Mouse (Mus musculus) intestine, embryonic 15.5 days (tissue): ENCODE results near the gene Pla2r1. TPM values are rescaled to one million over a fixed set of nuclear protein-coding genes. Genes with fewer than 3 reads are reported as not detected.

Experiments used
- ATAC-seq: fragments of 200-750 bp; cut with Nextera tagmentation; 2 replicates; pipeline ENCODE4 v1.8.0; 2017; ENCODE audit warnings: moderate TSS enrichment, moderate library complexity
- H3K27ac ChIP-seq: fragments of 300-500 bp; sonication (generic); 2 replicates; pipeline ENCODE4 v1.5.1; 2015; ENCODE audit warnings: mild to moderate bottlenecking, inconsistent platforms
- H3K27me3 ChIP-seq: fragments of 300-500 bp; sonication (generic); replicated peaks from 2 replicates; pipeline ENCODE4 v1.6.1; 2015; ENCODE audit warnings: inconsistent platforms
- H3K36me3 ChIP-seq: fragments of 300-500 bp; sonication (generic); 2 replicates; pipeline ENCODE4 v1.6.1; 2015; ENCODE audit warnings: inconsistent platforms
- H3K4me1 ChIP-seq: fragments of 300-500 bp; sonication (generic); replicated peaks from 2 replicates; pipeline ENCODE4 v1.6.1; 2015; ENCODE audit warnings: inconsistent platforms
- H3K4me2 ChIP-seq: fragments of 300-500 bp; sonication (generic); replicated peaks from 2 replicates; pipeline ENCODE4 v1.6.1; 2015; ENCODE audit warnings: mild to moderate bottlenecking, inconsistent platforms
- H3K4me3 ChIP-seq: fragments of 300-500 bp; sonication (generic); replicated peaks from 2 replicates; pipeline ENCODE4 v1.5.1; 2015; ENCODE audit warnings: inconsistent platforms
- H3K9ac ChIP-seq: fragments of 300-500 bp; sonication (generic); 2 replicates; pipeline ENCODE4 v1.6.1; 2015; ENCODE audit warnings: inconsistent platforms
- H3K9me3 ChIP-seq: fragments of 300-500 bp; sonication (generic); 2 replicates; pipeline ENCODE4 v1.6.1; 2016; ENCODE audit warnings: inconsistent platforms
- WGBS: fragments of 180-500 bp; shearing (Covaris S2); methylation state at CpG from one replicate; pipeline ENCODE4 v1.1.7; 2015; 5-methylcytosine and 5-hydroxymethylcytosine counted together
- polyA plus RNA-seq: library from polyadenylated mRNA; unstranded; fragments of >200 nt; fragmentation: Nextera tagmentation; extraction: Ambion mirVana; gene quantifications from 2 replicates; pipeline ENCODE4 v1.2.1, GENCODE M21; 2015

Pla2r1 gene
- polyA plus RNA-seq, 1 experiment from 2014 or later, result 2.3 TPM

GRCm38 (mm10) chr2:60479906-60480305, 73.2 kb downstream of the Pla2r1 start:
- H3K9me3 ChIP-seq, result no peaks in the 10 kb centered on the region
- no peaks in the 10 kb centered on the region for H3K27me3 ChIP-seq
- H3K4me1 ChIP-seq, result no peaks in the 10 kb centered on the region
- 86% methylated on average over 7 of the region's 7 CpGs for WGBS
- no peak overlapping the region for H3K9ac ChIP-seq
- no peak overlapping the region for H3K4me2 ChIP-seq
- no peak overlapping the region for H3K4me3 ChIP-seq
- no peak overlapping the region for H3K27ac ChIP-seq
- ATAC-seq, result no peak
- no peaks in the 10 kb centered on the region for H3K36me3 ChIP-seq

GRCm38 (mm10) chr2:60478778-60479177, 74.3 kb downstream of the Pla2r1 start:
- Histone ChIP-seq H3K4me3 (no peak overlapping the region), H3K36me3 (no peaks in the 10 kb centered on the region), H3K4me1 (no peaks in the 10 kb centered on the region), H3K27ac (no peak overlapping the region), H3K4me2 (no peak overlapping the region), H3K9me3 (no peaks in the 10 kb centered on the region), H3K27me3 (no peaks in the 10 kb centered on the region), H3K9ac (no peak overlapping the region)
- ATAC-seq, result no peak
- 92% methylated on average over 2 of the region's 2 CpGs for WGBS

- H3K4me1 ChIP-seq, result no peaks in the 10 kb centered on the region
- no peak overlapping the region for H3K27ac ChIP-seq
- no peak overlapping the region for H3K4me2 ChIP-seq
- no peak overlapping the region for H3K9ac ChIP-seq
- H3K4me3 ChIP-seq, result no peak overlapping the region
- no peak for ATAC-seq
- 59% methylated on average over 11 of the region's 11 CpGs for WGBS
- H3K36me3 ChIP-seq, result no peaks in the 10 kb centered on the region
- H3K27me3 ChIP-seq, result no peaks in the 10 kb centered on the region
- no peaks in the 10 kb centered on the region for H3K9me3 ChIP-seq
These were observed 84.0 kb downstream of the Pla2r1 start for GRCm38 (mm10) chr2:60468901-60469770.

- H3K27ac ChIP-seq, result no peak overlapping the region
- no peak overlapping the region for H3K4me2 ChIP-seq
- no peaks in the 10 kb centered on the region for H3K36me3 ChIP-seq
- WGBS, result 90% methylated on average over 7 of the region's 7 CpGs
- H3K4me3 ChIP-seq, result no peak overlapping the region
- no peak overlapping the region for H3K9ac ChIP-seq
- H3K27me3 ChIP-seq, result no peaks in the 10 kb centered on the region
- ATAC-seq, result no peak
- no peaks in the 10 kb centered on the region for H3K9me3 ChIP-seq
- H3K4me1 ChIP-seq, result no peaks in the 10 kb centered on the region
These were observed 100.7 kb downstream of the Pla2r1 start for GRCm38 (mm10) chr2:60452376-60452775.

- Histone ChIP-seq H3K4me2 (no peak overlapping the region), H3K9ac (no peak overlapping the region), H3K4me3 (no peak overlapping the region), H3K27me3 (no peaks in the 10 kb centered on the region), H3K9me3 (no peaks in the 10 kb centered on the region), H3K4me1 (no peaks in the 10 kb centered on the region), H3K36me3 (no peaks in the 10 kb centered on the region), H3K27ac (no peak overlapping the region)
- ATAC-seq, result peak; percentile 56
- 73% methylated on average over 3 of the region's 3 CpGs for WGBS
These were observed 101.9 kb downstream of the Pla2r1 start for GRCm38 (mm10) chr2:60451119-60451773.

- no peak for ATAC-seq
- WGBS, result 59% methylated on average over 6 of the region's 6 CpGs
These were observed 103.4 kb downstream of the Pla2r1 start for GRCm38 (mm10) chr2:60449732-60450131.

GRCm38 (mm10) chr2:60444711-60445509, 108.2 kb downstream of the Pla2r1 start:
- Histone ChIP-seq H3K4me3 (no peak overlapping the region), H3K9ac (no peak overlapping the region), H3K36me3 (no peaks in the 10 kb centered on the region), H3K27ac (no peak overlapping the region), H3K4me2 (no peak overlapping the region), H3K4me1 (no peaks in the 10 kb centered on the region), H3K9me3 (no peaks in the 10 kb centered on the region), H3K27me3 (no peaks in the 10 kb centered on the region)
- peak; percentile 70 for ATAC-seq
- WGBS, result 67% methylated on average over 9 of the region's 9 CpGs

More at GRCm38 (mm10) chr2:60449732-60450131, 103.4 kb downstream of the Pla2r1 start:
- Histone ChIP-seq H3K4me3 (no peak overlapping the region), H3K9ac (no peak overlapping the region), H3K36me3 (no peaks in the 10 kb centered on the region), H3K4me2 (no peak overlapping the region), H3K27me3 (no peaks in the 10 kb centered on the region), H3K4me1 (no peaks in the 10 kb centered on the region), H3K9me3 (no peaks in the 10 kb centered on the region), H3K27ac (no peak overlapping the region)

GRCm38 (mm10) chr2:60443279-60443678, 109.8 kb downstream of the Pla2r1 start:
- Histone ChIP-seq H3K27me3 (no peaks in the 10 kb centered on the region), H3K27ac (no peak overlapping the region), H3K4me1 (no peaks in the 10 kb centered on the region), H3K9me3 (no peaks in the 10 kb centered on the region), H3K9ac (no peak overlapping the region), H3K4me3 (no peak overlapping the region), H3K4me2 (no peak overlapping the region), H3K36me3 (no peaks in the 10 kb centered on the region)
- 92% methylated on average over 7 of the region's 7 CpGs for WGBS
- ATAC-seq, result no peak

GRCm38 (mm10) chr2:60441875-60442274, 111.2 kb downstream of the Pla2r1 start:
- Histone ChIP-seq H3K27ac (no peak overlapping the region), H3K9me3 (no peaks in the 10 kb centered on the region), H3K4me2 (no peak overlapping the region), H3K36me3 (no peaks in the 10 kb centered on the region), H3K4me1 (no peaks in the 10 kb centered on the region), H3K27me3 (no peaks in the 10 kb centered on the region), H3K4me3 (no peak overlapping the region), H3K9ac (no peak overlapping the region)
- 31% methylated on average over 3 of the region's 3 CpGs for WGBS
- peak; percentile 10; the same call in 1 of the 2 replicates for ATAC-seq

GRCm38 (mm10) chr2:60436802-60437201, 116.3 kb downstream of the Pla2r1 start:
- no peak for ATAC-seq

GRCm38 (mm10) chr2:60430315-60431021, 122.6 kb downstream of the Pla2r1 start:
- no peak overlapping the region for H3K4me2 ChIP-seq
- H3K9ac ChIP-seq, result no peak overlapping the region
- H3K27me3 ChIP-seq, result no peaks in the 10 kb centered on the region
- H3K4me3 ChIP-seq, result no peak overlapping the region
- H3K36me3 ChIP-seq, result no peaks in the 10 kb centered on the region
- H3K4me1 ChIP-seq, result no peaks in the 10 kb centered on the region
- peak; percentile 91 for ATAC-seq
- no peaks in the 10 kb centered on the region for H3K9me3 ChIP-seq
- 61% methylated on average over 8 of the region's 8 CpGs for WGBS
- H3K27ac ChIP-seq, result no peak overlapping the region; the same call in 1 of the 2 replicates

More at GRCm38 (mm10) chr2:60436802-60437201, 116.3 kb downstream of the Pla2r1 start:
- no peak overlapping the region for H3K4me2 ChIP-seq
- 64% methylated on average over 5 of the region's 5 CpGs for WGBS
- no peaks in the 10 kb centered on the region for H3K9me3 ChIP-seq
- H3K4me3 ChIP-seq, result no peak overlapping the region
- no peak overlapping the region for H3K9ac ChIP-seq
- no peak overlapping the region for H3K27ac ChIP-seq
- H3K36me3 ChIP-seq, result no peaks in the 10 kb centered on the region
- no peaks in the 10 kb centered on the region for H3K27me3 ChIP-seq
- H3K4me1 ChIP-seq, result no peaks in the 10 kb centered on the region
